Mouse (Mus musculus) liver, postnatal 0 days (tissue): ENCODE results near the gene Mbnl2.

Source experiments
- CTCF ChIP-seq: sonication (generic); IDR thresholded peaks from 2 replicates; pipeline ENCODE4 v1.5.1; 2016; ENCODE audit warnings: antibody characterized with exemption, low read depth
- EP300 ChIP-seq: IDR thresholded peaks from 2 replicates; pipeline ENCODE4 v1.6.1; 2016; ENCODE audit warnings: antibody characterized with exemption, low read depth, mild to moderate bottlenecking

DNA sequence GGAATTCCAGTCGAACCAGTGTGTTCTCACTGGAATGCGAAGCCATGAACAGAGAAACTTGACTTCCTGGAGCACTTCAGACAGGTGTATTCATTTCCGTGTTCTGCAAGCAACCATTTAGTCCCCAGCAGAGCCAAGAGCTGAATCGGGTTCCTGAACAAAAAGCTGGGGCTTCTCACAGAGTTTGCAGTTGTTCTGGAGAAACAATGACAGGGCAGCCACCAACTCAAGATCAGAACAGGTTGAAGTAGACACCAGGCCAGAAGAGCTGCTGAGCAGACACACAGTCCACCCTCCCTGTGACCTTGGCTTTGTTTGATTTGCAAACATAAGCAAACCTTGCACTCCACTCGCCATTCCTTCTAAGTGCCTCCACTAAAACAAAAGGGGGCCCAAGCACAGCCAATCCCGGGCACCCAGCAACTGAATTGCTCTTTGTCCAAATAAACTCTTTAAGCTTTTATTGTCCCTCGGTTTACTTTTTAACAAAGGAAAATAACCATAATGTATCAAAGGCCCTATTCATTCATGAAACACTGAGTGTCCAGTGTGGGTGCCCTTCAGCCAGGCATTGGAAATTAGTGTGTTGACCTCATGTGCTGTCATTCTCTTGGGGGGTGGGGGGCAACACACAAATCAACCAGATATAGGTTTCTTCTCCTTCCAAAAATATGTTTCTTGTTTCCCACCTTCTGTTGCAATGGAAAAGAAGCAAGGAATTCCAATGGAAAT, 62.4 kb downstream of the Mbnl2 start:
- TF ChIP-seq CTCF (no peak), EP300 (no peak)
